Mouse (Mus musculus) 3T3-L1 (cell line): ENCODE measurements around the gene 2510009E07Rik.

ENCODE experiments used
- DNase-seq: peaks from one replicate; pipeline ENCODE4 v3.0.0-alpha.2; 2015; ENCODE audit warnings: low read depth, low spot score

The 2510009E07Rik gene

DNA sequence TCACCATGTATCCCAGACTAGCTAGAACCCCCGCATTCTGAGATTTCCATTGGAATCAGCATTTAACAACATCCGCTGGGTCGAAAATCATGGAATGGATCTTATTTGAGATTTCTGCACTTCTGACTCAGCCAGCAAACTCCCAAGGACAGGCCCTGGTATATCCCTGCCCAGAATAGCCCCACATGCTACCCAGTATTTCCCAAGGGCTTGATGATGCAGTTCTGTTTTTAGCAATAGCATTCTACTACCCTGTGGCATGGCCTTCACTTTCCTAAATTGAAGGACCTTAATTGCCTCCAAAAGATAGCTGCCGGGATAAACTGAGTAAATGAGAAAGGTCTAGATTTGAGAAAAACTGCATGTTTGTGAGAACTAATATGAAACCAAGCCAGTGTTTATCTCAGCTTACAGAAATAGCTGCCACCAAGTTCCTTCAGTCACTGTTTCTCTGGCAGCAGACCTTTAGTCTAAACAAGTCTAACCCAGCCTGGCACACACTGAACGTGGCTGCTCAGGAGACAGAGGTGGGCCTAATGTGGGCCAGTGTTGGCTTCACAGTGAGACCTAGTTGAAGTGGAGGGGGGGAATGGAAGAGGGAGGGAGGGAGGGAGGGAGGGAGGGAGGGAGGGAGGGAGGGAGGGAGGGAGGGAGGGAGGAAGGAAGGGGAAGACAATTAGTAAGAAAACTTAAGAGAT lies 58.2 kb downstream of the 2510009E07Rik start:
- no peak for DNase-seq

DNA sequence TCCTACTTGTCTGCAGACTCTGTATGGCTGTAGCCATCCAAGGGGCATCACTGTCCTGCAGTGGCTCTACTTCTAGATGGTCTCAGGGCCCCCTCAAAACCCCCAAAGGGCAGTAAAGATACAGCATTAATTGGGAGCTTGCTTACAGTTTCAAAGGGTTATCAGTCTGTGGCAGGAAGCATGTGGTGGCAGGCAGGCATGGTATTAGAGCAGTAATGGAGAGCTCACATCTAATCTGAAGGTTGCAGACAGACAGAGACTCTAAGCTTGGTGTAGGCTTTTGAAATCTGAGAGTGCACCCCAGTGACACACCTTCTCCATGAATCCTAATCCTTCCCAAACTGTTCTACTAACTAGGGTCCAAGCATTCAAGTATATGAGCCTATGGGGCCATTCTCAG lies 60.0 kb downstream of the 2510009E07Rik start:
- DNase-seq, result no peak

DNA sequence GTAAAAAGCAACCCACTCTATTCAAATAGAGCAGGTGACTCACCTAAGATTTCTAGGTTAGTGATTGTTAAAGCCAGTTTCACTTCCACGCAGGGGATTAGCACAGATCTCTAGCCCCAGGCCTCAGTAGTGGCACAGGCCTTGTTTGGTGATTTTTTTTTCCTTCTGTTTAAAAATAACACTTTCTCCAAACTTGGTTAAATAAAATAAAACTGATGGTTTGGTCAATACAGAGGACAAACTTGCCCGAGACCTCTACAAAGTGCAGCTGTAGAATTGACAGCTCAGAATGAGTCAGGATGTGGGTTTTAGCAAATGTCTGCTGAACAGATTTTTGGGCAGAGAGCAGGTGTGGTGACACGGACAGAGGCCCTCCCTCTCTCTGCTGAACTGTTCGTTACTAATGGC lies 62.6 kb downstream of the 2510009E07Rik start:
- DNase-seq, result peak; percentile 67

DNA sequence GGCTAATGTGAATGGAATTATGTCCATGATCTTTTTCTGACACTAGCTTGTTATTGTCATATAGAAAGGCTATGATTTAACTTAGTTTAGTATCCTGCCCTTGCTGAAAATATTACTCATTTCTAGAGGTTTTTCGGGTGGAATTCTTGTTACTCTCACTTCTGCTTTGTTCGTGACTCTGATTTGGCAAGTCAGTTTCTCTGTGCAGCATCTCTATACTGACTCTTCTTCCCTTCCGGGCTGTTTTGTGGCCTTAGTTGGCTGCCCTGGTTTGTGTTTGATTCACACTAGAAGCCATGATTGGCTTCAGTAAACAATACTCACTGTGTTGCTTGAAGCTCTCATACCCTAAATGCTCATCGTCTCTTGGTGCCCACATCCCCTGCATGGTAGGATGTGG lies 63.9 kb downstream of the 2510009E07Rik start:
- DNase-seq, result no peak

DNA sequence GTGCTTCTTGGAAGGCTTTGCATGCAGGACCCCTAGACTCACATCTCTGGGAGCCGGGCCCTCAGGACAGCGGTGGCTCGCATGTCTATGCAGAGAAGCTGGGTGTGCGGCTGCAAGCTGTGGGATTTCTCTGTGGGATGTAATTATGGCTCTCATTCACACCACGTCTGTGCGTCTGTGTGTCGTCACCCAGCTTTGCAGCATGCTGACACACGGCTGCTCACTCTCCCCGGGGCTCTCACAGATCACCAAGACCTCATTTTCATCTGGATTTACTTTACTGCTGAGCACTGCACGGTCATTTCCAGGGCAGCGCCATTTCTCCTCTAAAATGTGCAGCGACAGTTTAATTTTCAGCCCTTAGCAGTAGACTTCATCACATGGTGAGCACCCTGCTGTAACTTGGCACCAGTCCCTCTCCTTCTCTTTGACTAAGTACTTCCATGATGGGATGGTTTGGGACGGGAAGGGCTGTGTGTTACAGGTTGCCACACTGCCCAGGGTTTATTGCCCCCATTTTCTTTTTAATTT lies 66.3 kb downstream of the 2510009E07Rik start:
- DNase-seq, result no peak

DNA sequence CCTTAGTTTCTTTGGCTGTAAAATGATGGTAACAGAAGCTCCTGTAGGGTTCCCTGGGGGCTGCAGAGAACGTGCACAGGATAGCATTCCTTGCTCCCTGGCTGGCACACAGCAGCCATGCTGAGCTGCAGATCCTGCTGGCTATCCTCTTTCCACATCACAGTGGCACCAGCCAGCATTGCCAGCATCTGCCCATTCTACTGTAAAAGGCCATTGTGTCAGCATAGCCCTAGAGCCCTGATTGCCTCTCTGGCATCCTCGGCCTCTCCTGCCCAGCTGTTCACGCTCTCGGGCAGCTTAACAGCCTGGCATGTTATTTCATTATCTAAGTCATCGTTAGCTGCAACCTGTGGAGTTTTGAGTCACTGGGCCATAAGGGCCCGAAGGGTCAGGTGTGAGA lies 67.2 kb downstream of the 2510009E07Rik start:
- no peak for DNase-seq

DNA sequence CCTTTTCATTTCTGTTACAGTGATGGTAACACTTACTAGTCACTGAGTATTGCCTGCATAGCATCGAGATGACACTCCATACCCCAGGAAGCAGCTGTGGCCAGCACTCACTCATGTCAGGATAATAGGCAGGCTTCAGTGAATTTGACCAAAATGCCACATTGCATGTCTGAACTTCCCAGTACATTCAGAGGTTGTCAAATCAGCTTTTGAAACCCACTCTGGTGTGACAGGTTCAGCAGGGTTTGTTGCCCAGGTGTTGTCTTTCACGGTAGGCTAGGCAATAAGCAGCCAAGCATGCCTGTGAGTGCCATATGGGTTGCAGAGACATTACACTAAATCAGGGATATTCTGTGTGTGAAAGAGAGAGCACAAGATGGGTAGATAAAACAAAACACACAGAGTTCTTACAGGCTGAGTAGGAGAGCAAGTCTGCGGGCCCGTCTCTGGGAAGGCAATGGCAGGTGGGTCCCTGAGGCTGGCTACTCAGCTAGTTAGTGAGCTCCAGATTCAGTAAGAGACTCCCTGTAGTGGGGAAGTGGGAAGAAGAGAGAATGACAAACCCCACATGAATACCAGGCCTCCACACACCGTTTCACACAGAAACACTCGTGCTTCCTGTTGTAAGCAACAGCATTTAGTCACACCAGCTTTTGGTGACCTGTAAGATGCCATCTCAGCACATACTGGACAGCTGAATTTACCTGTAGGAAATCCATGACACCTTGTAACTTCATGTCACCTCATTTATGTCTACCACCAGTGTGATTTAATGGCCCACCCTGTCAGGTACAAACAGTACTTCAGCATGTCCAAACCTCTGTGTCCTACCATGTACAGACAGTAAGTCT lies 68.5 kb downstream of the 2510009E07Rik start:
- DNase-seq, result no peak

DNA sequence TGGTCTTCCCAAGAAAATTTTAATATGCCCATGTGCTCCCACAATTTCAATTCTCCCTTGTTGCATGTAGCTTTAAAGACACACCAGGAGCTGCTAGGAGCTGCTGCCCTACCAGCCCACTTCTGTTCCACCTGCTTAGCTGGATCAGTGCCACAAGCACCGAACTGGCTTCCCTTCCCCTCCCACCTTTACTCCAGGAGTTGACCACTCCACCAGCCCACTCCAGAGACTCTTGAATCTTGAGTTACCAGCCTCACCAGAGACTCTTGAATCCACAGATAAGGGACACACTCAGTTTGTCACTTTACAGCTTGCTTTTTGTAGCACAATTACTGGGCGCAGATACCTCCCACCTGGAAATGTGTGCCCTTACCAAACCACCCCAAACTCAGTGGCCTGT lies 73.8 kb downstream of the 2510009E07Rik start:
- no peak for DNase-seq

DNA sequence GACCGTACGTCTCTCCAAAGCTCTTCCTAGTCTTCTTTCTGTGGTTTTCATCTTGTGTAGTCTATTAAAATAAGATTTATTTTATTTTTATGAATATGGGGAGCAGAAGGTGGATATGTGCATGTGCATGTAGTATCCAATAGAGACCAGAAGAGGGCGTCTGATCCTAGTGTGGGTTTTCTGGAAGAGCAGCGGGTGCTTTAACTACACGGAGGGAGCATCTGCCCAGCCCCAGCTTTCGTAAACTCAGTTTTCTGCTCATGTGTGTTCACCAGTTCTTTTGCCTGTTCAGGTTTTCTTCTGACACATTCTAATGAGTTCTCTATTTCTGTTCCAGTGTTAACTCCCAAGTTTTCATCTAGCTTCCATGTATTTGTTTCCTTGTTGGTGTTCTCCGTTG lies 78.7 kb downstream of the 2510009E07Rik start:
- DNase-seq, result peak; percentile 36

DNA sequence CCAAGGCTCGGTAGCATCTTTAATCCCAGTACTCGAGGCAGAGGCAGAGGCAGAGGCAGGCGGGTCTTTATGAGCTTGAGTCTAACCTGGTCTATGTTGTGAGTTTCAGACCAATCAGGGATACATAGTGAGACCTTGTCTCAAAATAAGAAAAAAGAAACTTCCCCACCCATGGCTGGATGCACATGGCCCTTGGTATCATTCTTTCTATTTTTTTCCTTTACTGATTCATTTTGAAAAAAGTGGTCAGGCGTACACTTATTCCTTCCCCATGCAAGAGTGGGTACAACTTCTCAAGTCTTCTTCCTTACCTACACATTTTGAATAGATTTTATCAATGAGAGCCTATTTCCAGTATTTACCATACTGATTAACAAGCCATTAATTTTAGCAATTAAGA lies 84.0 kb downstream of the 2510009E07Rik start:
- DNase-seq, result no peak

DNA sequence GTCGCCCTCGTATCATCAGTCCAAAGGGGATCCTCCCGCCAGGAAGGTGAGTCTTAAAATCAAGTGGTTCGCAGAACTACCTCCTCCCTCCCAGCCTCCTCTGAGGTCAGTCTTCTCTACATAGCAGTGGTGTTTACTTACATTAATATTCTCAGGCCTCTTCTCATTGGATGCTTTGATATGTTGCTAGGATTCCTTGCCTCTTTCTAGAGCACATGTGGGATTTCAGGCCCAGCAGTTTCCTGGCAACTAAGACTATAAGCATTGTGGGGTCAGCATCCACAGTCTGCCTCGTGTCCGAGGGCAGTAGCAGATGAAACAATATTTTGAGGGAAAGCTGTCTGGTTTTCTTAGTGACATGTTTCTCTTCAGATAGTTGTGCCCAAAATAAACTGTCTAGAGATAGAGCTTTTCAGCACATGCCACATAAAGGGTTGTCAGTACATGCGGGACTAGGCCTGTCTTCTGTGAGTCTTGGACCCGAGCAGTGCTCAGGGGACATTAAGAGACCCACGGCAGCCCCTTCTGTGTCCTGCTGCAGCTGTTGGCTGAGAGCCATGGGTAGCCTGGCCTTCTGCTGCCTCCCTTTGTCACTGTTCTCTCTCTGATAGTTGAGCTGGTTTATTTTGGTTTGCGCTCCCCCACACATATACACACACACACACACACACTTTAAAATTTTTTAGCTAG lies 86.1 kb downstream of the 2510009E07Rik start:
- DNase-seq, result no peak

DNA sequence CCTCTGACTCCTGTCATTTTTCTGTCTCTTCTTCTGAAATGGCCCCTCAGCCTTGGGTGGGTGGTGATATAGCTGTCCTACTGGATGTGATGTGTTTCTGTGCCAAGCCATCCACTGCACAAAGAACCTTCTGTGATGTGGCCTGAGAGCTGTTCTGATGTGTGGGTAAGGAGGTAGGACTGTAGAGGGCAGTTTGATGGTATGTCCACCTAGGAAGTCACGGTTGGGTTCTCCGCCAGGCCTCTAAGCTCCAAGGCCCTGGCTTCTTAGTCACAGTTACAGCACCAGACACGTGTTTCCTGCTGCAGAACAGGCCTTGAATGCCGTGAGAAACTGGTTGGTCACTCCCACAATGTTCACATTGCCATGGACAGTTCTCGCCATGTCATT lies 86.8 kb downstream of the 2510009E07Rik start:
- DNase-seq, result no peak

DNA sequence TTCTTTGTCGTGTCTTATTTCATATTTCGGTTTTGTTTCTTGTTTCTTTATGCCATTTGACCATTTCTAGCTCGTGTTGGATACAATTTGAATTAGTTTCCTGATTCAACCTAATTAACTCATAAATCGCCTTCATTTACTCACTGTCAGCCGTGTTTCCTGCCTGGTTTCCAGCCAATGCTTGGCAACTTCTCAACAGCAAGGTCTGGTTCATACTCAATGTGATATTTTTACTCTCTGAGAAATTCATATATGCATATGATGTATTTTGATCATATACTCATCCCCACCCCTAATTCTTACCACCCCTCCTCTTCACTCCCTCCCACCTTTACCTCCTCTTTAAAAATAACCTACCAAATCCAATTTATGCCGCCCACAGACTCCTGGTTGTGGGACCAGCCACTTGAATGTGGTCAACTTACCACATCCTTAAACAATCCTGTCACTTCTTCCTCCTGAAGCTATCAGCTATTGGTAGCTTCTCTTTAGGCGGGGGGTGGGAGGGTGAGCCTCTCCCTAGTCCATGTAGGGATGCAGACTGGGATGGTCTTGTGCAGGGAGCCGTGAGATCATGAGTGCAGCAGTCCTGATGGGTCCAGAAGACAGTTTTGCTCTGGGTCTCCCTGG lies 87.3 kb downstream of the 2510009E07Rik start:
- no peak for DNase-seq

DNA sequence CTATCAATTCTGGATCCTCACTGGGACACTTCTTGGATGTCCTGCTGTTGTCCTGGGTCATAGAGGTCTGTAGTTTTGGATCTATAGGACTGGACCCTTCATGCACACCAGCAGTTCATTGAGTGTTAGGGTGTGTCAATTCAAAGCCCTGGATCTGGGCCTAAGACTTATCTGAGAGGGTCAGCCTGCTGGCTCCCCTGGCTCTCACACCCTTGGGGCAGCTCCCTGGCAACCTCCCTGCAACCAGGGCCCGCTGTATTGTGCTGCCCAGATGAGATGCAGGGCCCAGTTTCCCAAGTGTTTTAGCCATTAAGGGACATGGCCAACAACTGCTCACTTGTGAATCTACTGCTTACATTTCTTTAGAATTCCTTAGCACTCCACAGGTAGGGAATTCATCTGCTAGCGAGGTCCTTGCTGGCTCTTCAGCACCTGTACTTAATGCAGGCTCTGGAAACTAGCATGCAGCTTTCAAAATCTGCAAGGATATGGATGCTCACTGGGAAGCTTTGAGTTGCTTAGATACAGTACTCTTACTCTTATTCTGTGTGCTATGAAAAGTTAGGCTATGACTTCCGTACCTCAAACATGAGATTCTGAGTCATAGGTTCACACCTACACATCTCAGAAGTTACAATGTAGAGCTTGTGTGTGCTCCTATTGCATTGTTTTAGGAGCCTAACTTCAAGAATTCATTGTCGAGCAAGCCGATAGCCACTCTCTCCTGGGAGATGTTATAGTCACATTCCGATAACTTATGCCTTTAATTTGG lies 88.0 kb downstream of the 2510009E07Rik start:
- DNase-seq, result no peak

DNA sequence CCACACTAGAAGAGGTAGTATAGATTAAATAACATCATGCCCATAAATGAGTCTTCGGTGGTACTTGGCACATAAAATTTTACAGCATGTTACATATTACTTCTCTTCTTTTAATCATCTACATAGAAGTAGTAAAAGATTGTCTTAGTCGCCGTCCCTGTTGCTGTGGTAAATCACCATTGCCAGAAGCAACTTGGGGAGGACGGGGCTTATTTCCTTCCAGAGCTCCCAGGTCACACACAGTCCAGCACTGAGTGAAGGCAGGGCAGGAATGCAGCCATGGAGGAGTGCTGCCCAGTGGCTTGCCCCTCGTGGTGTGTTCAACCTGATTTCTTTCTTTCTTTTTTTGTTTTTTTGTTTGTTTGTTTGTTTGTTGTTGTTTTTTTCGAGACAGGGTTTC lies 90.1 kb downstream of the 2510009E07Rik start:
- no peak for DNase-seq
